Mouse (Mus musculus): ENCODE measurements at regions not wholly inside any gene's neighbourhood (a gene's known extent, or its start where the extent isn't known, plus 50 kb on each side); places are given as distances from the start of the nearest gene placed in this dataset.

GRCm38 (mm10) chr13:35079685-35080084, 52.8 kb upstream of the Eci2 start:
- DNase-seq = no peak

DNA sequence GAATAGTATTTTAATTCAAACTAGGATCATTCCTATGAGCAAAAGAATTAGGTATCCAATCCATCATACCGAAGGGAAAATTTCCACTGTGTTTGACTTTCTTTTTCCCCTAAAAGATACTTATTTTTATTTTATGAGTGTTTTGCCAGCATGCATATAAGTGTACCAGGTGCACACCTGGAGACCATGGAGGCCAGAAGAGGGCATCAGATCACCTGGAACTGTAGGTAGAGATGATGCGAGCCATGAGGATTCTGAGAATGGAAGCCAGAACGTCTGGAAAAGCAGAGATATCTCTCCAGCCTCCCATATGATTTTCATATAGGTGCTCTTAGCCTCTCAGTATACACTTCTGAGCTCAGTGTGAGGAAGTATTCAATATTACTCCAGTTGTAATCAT, 58.5 kb upstream of the Eci2 start:
- DNase-seq = no peak

- peak; percentile 37 to 64 for DNase-seq
Measured at GRCm38 (mm10) chr13:35087246-35088040, 60.5 kb upstream of the Eci2 start.

- no peak for DNase-seq
Measured at GRCm38 (mm10) chr13:35091155-35091554, 64.3 kb upstream of the Eci2 start.

DNA sequence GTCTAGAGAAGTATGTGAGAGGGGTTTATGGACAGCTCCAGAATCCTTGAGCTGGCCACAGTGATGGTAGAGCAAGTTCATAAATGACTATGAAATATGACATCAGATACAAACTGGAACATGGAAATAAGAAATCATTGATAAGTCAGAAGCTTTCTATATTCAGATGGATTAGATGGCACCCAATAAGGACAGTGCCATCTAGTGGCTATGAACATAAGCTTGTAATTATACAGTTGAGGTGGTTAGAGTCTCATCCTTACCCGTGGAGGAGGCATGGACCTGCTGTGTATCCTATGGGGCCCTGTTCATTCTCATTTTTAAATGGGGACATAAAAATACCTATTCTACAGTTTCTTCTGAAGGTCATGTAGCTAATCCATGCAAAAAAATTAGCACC, 92.9 kb upstream of the Eci2 start:
- DNase-seq = peak in 1 of 2 experiments; percentile 24

DNA sequence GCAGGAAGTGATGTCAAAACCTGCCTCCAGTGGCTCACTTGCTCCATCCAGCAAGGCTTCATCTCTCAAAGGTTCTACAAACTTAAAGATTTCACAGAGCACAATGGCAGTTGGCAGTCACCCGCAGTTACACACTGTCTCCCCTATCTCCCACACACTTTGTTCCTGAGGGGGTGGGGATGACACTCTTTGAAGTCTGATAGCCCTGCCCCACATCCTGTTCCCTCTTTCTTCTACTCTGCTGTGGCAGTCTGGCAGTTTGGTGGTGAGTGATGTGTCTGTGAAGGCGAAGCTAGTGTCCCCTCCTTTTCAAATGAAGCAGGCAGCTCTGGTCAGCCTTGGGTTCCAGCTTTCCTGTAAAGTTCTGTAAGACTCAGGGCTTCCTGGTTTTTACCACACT, 102.6 kb upstream of the Eci2 start:
- no peak for DNase-seq

- DNase-seq = peak; percentile 63 to 71
Measured at GRCm38 (mm10) chr13:35131272-35132185, 104.6 kb upstream of the Eci2 start.

DNA sequence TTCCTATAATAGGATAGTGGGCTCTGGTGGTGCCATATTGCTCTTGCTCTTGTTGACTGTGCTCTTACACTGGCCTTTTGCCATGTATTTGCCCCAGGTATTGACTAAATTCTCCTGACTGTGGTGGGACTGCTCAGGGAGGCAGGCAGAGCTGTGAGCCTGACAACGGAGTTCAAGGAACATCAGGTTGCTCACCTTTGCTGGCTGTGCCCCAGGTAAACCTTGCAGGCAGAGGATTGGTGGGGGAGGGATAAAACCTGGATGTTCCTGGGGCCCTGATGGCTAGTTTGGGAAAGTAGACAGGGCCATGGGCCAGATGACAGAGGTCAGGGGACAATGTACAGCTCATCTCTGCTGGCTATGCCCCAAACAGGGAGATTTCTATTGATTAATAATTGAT, 124.7 kb upstream of the Eci2 start:
- DNase-seq = no peak

GRCm38 (mm10) chr13:35159456-35159855, 132.6 kb upstream of the Eci2 start:
- DNase-seq = no peak

- no peak for DNase-seq
Measured at GRCm38 (mm10) chr13:35160767-35161166, 133.9 kb upstream of the Eci2 start.

DNA sequence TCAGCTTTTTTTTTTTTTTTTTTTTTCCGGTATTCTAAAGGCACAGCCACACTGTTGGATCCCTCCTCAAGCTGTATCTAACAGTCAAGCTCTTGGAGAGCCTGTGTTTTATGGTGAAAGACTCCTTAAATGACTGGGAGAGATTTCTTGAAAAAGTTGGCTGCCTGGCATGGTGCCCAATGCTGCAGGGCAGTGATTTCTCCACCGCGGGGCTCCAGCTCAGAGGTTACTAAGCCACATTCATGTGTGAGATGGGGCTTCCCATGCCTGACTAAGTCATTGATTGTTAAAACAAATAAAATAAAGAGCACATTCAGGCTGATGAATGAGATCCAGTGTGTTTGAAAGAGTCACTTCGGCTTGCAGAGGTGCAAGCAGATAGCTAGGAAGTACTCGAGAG, 139.2 kb upstream of the Eci2 start:
- DNase-seq = peak; percentile 7 to 28

GRCm38 (mm10) chr13:35166831-35167541, 140.1 kb upstream of the Eci2 start:
- peak; percentile 50 to 69 for DNase-seq

GRCm38 (mm10) chr13:35171562-35172254, 144.8 kb upstream of the Eci2 start:
- DNase-seq = no peak

DNA sequence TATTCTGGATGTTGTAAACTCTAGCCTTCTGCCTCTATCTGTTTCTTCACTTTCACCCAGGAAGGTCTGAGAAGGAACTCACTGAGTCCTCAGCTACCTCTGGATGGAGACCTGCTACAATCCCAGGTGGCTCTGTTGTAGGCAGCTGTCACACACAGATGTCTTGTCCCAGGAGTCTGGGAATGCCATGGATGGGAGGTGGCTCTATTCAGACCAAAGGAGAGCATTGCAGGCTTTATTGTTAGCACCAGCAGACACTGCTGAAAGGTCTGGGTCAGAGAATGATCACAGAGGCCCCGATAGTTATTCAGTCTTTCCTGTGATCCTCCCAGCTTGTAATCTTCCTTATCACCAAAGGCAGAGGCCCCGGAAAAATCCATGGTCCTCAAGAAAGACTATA, 146.6 kb upstream of the Eci2 start:
- DNase-seq = no peak

GRCm38 (mm10) chr13:35175587-35175986, 148.7 kb upstream of the Eci2 start:
- no peak for DNase-seq

- no peak for DNase-seq
Measured at GRCm38 (mm10) chr13:35177305-35177704, 150.4 kb upstream of the Eci2 start.

GRCm38 (mm10) chr13:35189028-35189711, 162.3 kb upstream of the Eci2 start:
- peak; percentile 21 to 66 for DNase-seq

DNA sequence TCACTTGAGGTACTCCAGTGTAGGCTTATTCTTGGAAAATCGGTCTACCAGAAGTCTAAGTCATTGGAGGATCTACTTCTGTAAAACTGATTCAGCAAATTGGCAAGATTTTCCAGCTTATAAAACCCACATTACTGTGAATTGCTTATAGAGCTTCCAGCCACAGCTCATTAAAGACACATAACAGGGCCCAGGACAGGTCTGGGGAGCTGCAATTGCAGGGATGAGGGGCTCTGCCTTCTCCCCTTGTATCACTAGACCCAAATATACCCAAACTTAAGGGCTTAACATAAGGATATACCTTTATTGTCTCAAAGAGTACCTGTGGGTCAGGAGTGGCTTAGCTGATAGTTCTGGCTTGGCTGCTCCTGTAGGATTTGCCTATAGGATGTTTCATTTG, 175.2 kb upstream of the Eci2 start:
- no peak for DNase-seq

- DNase-seq = no peak
Measured at GRCm38 (mm10) chr13:35208319-35208718, 181.4 kb upstream of the Eci2 start.

GRCm38 (mm10) chr13:35209551-35209950, 182.7 kb upstream of the Eci2 start:
- peak; percentile 14 to 50 for DNase-seq

GRCm38 (mm10) chr13:35211834-35212233, 184.9 kb upstream of the Eci2 start:
- DNase-seq = no peak
